Mouse (Mus musculus): ENCODE measurements around the gene Asb15. TPM values are rescaled to one million over a fixed set of nuclear protein-coding genes. Genes with fewer than 3 reads are reported as not detected.
A peak's percentile ranks its signal among the peaks of the same experiment; 100 is the strongest.

The Asb15 gene
- polyA plus RNA-seq, 1 experiment from 2014 or later, result 0.02 TPM

DNA sequence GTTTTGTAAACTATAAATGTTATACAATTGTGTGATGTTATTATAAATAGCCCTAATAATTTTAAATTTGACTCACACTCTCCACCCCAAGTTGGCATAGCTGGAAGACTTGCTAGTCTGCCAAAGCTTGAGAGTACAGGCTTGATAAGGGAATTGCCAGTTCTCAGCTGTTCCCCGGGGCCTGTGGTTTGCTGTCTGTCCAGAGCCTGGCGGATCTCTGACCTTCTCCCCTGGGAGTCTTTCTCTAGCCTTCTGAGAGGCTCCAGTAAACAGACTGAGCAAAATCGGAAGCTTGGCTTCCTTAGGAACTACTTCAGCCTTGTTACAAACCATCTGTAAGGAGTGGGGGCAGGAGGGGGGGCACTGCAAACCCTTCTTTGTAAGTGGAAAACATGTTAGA is 58.9 kb downstream of the Asb15 start:
- H3K27ac ChIP-seq (ENCODE audit: low read length), result no peak overlapping the region
- peak; percentile 9; the same call in 1 of the 2 replicates for ATAC-seq
- no peak overlapping the region for H3K9ac ChIP-seq (replicated peaks; ENCODE audit: low read depth)
- H3K9me3 ChIP-seq (ENCODE audit: low read length), result no peaks in the 10 kb centered on the region
- peak; percentile 40 for DNase-seq (ENCODE audit: low spot score)
- no peak overlapping the region for H3K4me2 ChIP-seq (replicated peaks; ENCODE audit: low read depth, low read length)
- no peak overlapping the region for H3K4me3 ChIP-seq (ENCODE audit: low read depth, low read length)
- TF ChIP-seq EP300 (IDR thresholded peaks at IDR 0.05) (no peak), CTCF (IDR thresholded peaks at IDR 0.05) (no peak)
- H3K36me3 ChIP-seq (ENCODE audit: insufficient read depth, low read length), result no peaks in the 10 kb centered on the region
- 7% methylated on average over 3 of the region's 3 CpGs for WGBS
- no peaks in the 10 kb centered on the region; the same call in 1 of the 2 replicates for H3K4me1 ChIP-seq (ENCODE audit: insufficient read depth, low read depth, low read length)
- H3K27me3 ChIP-seq (replicated peaks; ENCODE audit: insufficient read depth, low read length), result no peaks in the 10 kb centered on the region

GRCm38 (mm10) chr6:24590282-24590681 is 62.3 kb downstream of the Asb15 start:
- Histone ChIP-seq H3K36me3 (ENCODE audit: insufficient read depth, low read length) (no peaks in the 10 kb centered on the region), H3K9me3 (ENCODE audit: low read length) (no peaks in the 10 kb centered on the region), H3K4me3 (ENCODE audit: low read depth, low read length) (no peak overlapping the region), H3K27me3 (replicated peaks; ENCODE audit: insufficient read depth, low read length) (no peaks in the 10 kb centered on the region), H3K27ac (ENCODE audit: low read length) (no peak overlapping the region), H3K9ac (replicated peaks; ENCODE audit: low read depth) (no peak overlapping the region), H3K4me1 (ENCODE audit: insufficient read depth, low read depth, low read length) (no peaks in the 10 kb centered on the region; the same call in 1 of the 2 replicates), H3K4me2 (replicated peaks; ENCODE audit: low read depth, low read length) (no peak overlapping the region)
- WGBS, result 63% methylated on average over 5 of the region's 5 CpGs
- DNase-seq (ENCODE audit: low spot score) (no peak), ATAC-seq (no peak)
- TF ChIP-seq CTCF (IDR thresholded peaks at IDR 0.05) (no peak), EP300 (IDR thresholded peaks at IDR 0.05) (no peak)

DNA sequence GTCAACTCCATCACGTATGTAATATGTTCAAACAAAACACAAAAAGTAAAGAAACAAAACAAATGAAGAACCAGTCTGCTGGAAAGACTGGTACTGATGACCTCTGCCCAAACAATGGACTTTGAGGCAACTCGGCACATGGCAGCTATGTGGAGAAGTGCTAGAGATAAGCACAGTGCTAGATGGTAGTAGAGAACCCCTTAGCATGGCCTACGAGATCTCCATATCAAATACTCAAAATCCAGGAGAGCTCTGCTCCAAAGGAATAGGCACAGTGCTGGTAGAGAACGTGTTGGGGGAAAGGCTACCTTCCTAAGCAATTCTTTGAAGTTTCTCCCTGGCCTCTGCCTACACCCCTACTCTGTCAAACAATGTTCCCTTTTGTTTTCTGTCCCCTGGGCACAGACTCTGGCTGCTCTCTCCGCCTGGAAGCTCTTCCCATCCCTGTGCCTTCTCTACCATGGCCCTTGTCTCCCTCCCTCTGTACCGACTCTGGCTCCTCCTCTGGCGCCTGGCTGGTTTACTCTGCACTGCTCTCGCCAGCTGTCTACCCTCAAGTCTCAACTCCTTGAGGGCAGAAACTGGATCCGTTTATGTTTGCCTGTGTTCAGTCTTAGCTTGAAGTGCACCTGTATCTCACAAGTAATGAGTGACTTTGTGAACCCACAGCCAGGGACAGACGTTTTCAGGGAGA is 63.7 kb downstream of the Asb15 start:
- 27% methylated on average over 10 of the region's 10 CpGs for WGBS
- no peak overlapping the region for H3K9ac ChIP-seq (replicated peaks; ENCODE audit: low read depth)
- H3K36me3 ChIP-seq (ENCODE audit: insufficient read depth, low read length), result no peaks in the 10 kb centered on the region
- DNase-seq (ENCODE audit: low spot score), result peak; percentile 56
- peak overlapping the region; percentile 23; the same call in 1 of the 2 replicates for H3K27ac ChIP-seq (ENCODE audit: low read length)
- TF ChIP-seq EP300 (IDR thresholded peaks at IDR 0.05) (no peak), CTCF (IDR thresholded peaks at IDR 0.05) (no peak)
- no peaks in the 10 kb centered on the region for H3K27me3 ChIP-seq (replicated peaks; ENCODE audit: insufficient read depth, low read length)
- H3K4me2 ChIP-seq (replicated peaks; ENCODE audit: low read depth, low read length), result no peak overlapping the region
- H3K9me3 ChIP-seq (ENCODE audit: low read length), result no peaks in the 10 kb centered on the region
- ATAC-seq, result peak; percentile 92
- no peaks in the 10 kb centered on the region; the same call in 1 of the 2 replicates for H3K4me1 ChIP-seq (ENCODE audit: insufficient read depth, low read depth, low read length)
- H3K4me3 ChIP-seq (ENCODE audit: low read depth, low read length), result no peak overlapping the region

DNA sequence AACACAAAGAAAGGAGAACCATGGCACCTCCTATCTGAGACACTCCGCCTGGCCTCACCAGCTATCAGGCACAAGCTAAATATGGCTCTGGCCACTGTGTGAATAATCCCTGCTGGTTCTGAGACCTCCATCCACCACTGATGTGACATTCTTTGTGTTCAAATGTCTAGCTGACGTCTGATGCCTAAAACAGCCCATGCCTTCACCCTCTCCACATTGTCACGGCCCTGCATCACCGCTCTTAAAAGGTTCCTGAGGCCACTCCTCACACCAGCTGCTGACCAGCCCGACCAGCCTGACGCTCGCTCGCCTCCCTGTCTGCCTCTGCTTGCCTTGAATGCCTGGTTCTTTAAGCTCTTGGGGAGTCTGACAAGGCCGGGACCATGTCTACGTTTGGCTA is 69.6 kb downstream of the Asb15 start, which contains the start of gene Lmod2:
TSS of gene Lmod2 (plus strand) at position 263 of the 400 bp plus-strand sequence.
- ATAC-seq (peak; percentile 65), DNase-seq (ENCODE audit: low spot score) (no peak)
- Histone ChIP-seq H3K27ac (ENCODE audit: low read length) (no peak within 1 kb of the TSS), H3K4me3 (ENCODE audit: low read depth, low read length) (no peak within 1 kb of the TSS), H3K4me2 (replicated peaks; ENCODE audit: low read depth, low read length) (no peak within 1 kb of the TSS), H3K27me3 (replicated peaks; ENCODE audit: insufficient read depth, low read length) (no peaks in the 10 kb centered on the region), H3K36me3 (ENCODE audit: insufficient read depth, low read length) (no peaks in the 10 kb centered on the region), H3K4me1 (ENCODE audit: insufficient read depth, low read depth, low read length) (peaks cover 9% of the 10 kb centered on the region; the same call in 1 of the 2 replicates), H3K9ac (replicated peaks; ENCODE audit: low read depth) (no peak within 1 kb of the TSS), H3K9me3 (ENCODE audit: low read length) (no peaks in the 10 kb centered on the region)
- 69% methylated on average over 10 of the region's 10 CpGs for WGBS
- no peak for TF ChIP-seq EP300 (IDR thresholded peaks at IDR 0.05)
- no peak for TF ChIP-seq CTCF (IDR thresholded peaks at IDR 0.05)

GRCm38 (mm10) chr6:24599179-24599578 is 71.2 kb downstream of the Asb15 start:
- TF ChIP-seq EP300 (IDR thresholded peaks at IDR 0.05) (no peak), CTCF (IDR thresholded peaks at IDR 0.05) (no peak)
- no peak for DNase-seq (ENCODE audit: low spot score)
- no peak overlapping the region for H3K9ac ChIP-seq (replicated peaks; ENCODE audit: low read depth)
- peaks cover 9% of the 10 kb centered on the region; the same call in 1 of the 2 replicates for H3K4me1 ChIP-seq (ENCODE audit: insufficient read depth, low read depth, low read length)
- H3K4me3 ChIP-seq (ENCODE audit: low read depth, low read length), result no peak overlapping the region
- WGBS, result 89% methylated on average over 6 of the region's 6 CpGs
- H3K4me2 ChIP-seq (replicated peaks; ENCODE audit: low read depth, low read length), result no peak overlapping the region
- H3K9me3 ChIP-seq (ENCODE audit: low read length), result no peaks in the 10 kb centered on the region
- no peaks in the 10 kb centered on the region for H3K36me3 ChIP-seq (ENCODE audit: insufficient read depth, low read length)
- no peak for ATAC-seq
- H3K27me3 ChIP-seq (replicated peaks; ENCODE audit: insufficient read depth, low read length), result no peaks in the 10 kb centered on the region
- H3K27ac ChIP-seq (ENCODE audit: low read length), result no peak overlapping the region

- Histone ChIP-seq H3K4me2 (replicated peaks; ENCODE audit: low read depth, low read length) (no peak overlapping the region), H3K36me3 (ENCODE audit: insufficient read depth, low read length) (no peaks in the 10 kb centered on the region), H3K9me3 (ENCODE audit: low read length) (no peaks in the 10 kb centered on the region), H3K27ac (ENCODE audit: low read length) (no peak overlapping the region), H3K4me1 (ENCODE audit: insufficient read depth, low read depth, low read length) (peaks cover 9% of the 10 kb centered on the region; the same call in 1 of the 2 replicates), H3K27me3 (replicated peaks; ENCODE audit: insufficient read depth, low read length) (no peaks in the 10 kb centered on the region), H3K4me3 (ENCODE audit: low read depth, low read length) (no peak overlapping the region), H3K9ac (replicated peaks; ENCODE audit: low read depth) (no peak overlapping the region)
- TF ChIP-seq EP300 (IDR thresholded peaks at IDR 0.05) (no peak), CTCF (IDR thresholded peaks at IDR 0.05) (no peak)
- DNase-seq (ENCODE audit: low spot score) (no peak), ATAC-seq (no peak)
- 77% methylated on average over 5 of the region's 5 CpGs for WGBS
Measured at GRCm38 (mm10) chr6:24599639-24600038, 71.7 kb downstream of the Asb15 start.
